Mouse (Mus musculus) embryonic facial prominence, embryonic 11.5 days (tissue): ENCODE measurements at regions not wholly inside any gene's neighbourhood (a gene's known extent, or its start where the extent isn't known, plus 50 kb on each side); places are given as distances from the start of the nearest gene placed in this dataset.

ENCODE experiments used
- ATAC-seq: fragments of 200-750 bp; cut with Nextera tagmentation; replicated peaks from 2 replicates; pipeline ENCODE4 v1.8.0; 2017; ENCODE audit warnings: low read depth; ENCODE audit not compliant: insufficient number of reproducible peaks, low FRiP score, low TSS enrichment
- DNase-seq: peaks from one replicate; pipeline ENCODE4 v3.0.0-alpha.2; 2015; ENCODE audit warnings: low spot score
- H3K27ac ChIP-seq: fragments of 300-500 bp; sonication (generic); replicated peaks from 2 replicates; pipeline ENCODE4 v1.5.1; 2014; ENCODE audit warnings: mild to moderate bottlenecking, low read depth, low read length, control low read depth
- H3K27me3 ChIP-seq: fragments of 300-500 bp; sonication (generic); 2 replicates; pipeline ENCODE4 v1.6.1; 2014; ENCODE audit warnings: mild to moderate bottlenecking, low read length, moderate library complexity, mixed read lengths; ENCODE audit not compliant: control insufficient read depth, insufficient read depth
- H3K36me3 ChIP-seq: fragments of 300-500 bp; sonication (generic); replicated peaks from 2 replicates; pipeline ENCODE4 v1.6.1; 2014; ENCODE audit warnings: low read depth, mild to moderate bottlenecking, low read length, moderate library complexity, mixed read lengths; ENCODE audit not compliant: control insufficient read depth, insufficient read depth
- H3K4me1 ChIP-seq: fragments of 300-500 bp; sonication (generic); 2 replicates; pipeline ENCODE4 v1.6.1; 2014; ENCODE audit warnings: low read length, mixed read lengths; ENCODE audit not compliant: control insufficient read depth, insufficient read depth
- H3K4me2 ChIP-seq: fragments of 300-500 bp; sonication (generic); 2 replicates; pipeline ENCODE4 v1.6.1; 2014; ENCODE audit warnings: low read depth, mild to moderate bottlenecking, control low read depth, low read length, moderate library complexity
- H3K4me3 ChIP-seq: fragments of 300-500 bp; sonication (generic); 2 replicates; pipeline ENCODE4 v1.5.1; 2014; ENCODE audit warnings: low read depth, low read length, control low read depth
- H3K9ac ChIP-seq: fragments of 300-500 bp; sonication (generic); replicated peaks from 2 replicates; pipeline ENCODE4 v1.6.1; 2014; ENCODE audit warnings: mild to moderate bottlenecking, control low read depth, low read length
- H3K9me3 ChIP-seq: fragments of 300-500 bp; sonication (generic); replicated peaks from 2 replicates; pipeline ENCODE4 v1.6.1; 2016; ENCODE audit warnings: mild to moderate bottlenecking, low read length, inconsistent platforms, mixed read lengths; ENCODE audit not compliant: control insufficient read depth
- WGBS: fragments of 180-500 bp; shearing (Covaris S2); extraction: QIAGEN DNeasy Blood & Tissue Kit; methylation state at CpG from one replicate; pipeline ENCODE4 v1.1.7; 2014; 5-methylcytosine and 5-hydroxymethylcytosine counted together

DNA sequence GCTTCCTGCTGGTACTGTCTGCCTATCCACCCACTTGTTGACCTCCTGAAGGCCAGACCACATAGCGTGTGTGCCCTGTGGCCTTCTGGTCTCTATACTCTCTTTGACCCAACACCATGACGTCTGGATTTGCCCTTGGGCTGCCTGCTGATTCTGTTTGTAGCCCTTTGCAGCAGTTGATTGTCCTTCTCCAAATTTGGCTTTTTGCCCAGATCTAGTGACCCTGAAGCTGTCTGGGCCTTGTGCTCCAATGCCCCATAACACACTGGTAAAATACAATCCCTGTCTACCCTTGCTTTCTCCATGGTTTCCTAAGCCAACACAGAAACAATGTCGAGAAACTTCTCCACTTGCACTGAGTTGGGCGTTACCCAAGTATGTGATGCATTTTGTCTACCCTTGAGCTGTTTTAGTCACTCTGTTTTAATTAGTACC, 979.3 kb downstream of the Epha4 start:
- H3K27ac ChIP-seq = no peak overlapping the region
- H3K4me1 ChIP-seq = no peaks in the 10 kb centered on the region
- DNase-seq (no peak), ATAC-seq (no peak)
- H3K4me2 ChIP-seq = no peak overlapping the region
- H3K9ac ChIP-seq = no peak overlapping the region
- no peaks in the 10 kb centered on the region for H3K36me3 ChIP-seq
- H3K27me3 ChIP-seq = no peaks in the 10 kb centered on the region
- no peaks in the 10 kb centered on the region for H3K9me3 ChIP-seq
- WGBS = 57% methylated on average over 4 of the region's 4 CpGs
- H3K4me3 ChIP-seq = no peak overlapping the region

DNA sequence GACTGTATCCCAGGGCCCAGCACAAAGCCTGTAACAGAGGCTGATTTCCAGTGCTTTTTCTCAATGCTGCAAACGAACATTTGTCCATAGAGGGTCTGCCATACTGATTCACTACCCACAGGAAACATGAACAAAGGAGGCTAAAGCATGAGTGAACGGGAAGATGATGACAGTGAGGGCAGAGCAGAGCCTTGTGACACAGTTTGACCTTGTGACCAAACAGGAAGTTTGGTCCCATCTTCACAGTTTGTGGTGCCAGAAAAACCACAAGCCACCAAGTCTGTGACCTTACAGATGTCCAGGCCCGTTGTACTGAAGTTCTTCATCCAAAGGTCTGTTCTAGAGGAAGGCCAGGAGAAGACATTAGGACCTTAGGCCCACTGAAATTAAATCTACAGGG, 974.4 kb downstream of the Epha4 start:
- Histone ChIP-seq H3K4me2 (no peak overlapping the region), H3K9me3 (no peaks in the 10 kb centered on the region), H3K36me3 (no peaks in the 10 kb centered on the region), H3K27me3 (no peaks in the 10 kb centered on the region), H3K4me1 (no peaks in the 10 kb centered on the region), H3K9ac (no peak overlapping the region), H3K4me3 (no peak overlapping the region), H3K27ac (no peak overlapping the region)
- no peak for ATAC-seq
- 57% methylated on average over 3 of the region's 3 CpGs for WGBS
- DNase-seq = no peak

DNA sequence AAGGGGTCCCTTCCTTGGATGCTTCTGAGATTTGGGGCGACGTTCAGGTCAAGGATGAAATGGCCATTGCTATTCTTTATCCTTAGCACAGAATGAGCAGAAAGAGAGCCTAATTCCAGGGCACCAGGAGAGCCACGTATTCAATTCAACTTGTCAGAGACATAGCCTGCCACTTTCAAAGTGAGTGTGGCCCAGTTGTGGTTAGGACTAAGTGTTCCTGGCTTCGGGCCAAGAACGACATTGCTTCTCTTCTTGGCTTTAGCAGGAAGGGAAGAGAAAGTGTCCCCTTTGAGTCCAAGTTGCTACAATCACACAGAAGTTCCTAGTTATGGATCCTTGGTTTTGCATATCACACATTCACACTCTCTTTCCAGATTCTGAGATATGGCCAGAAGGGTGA, 964.0 kb downstream of the Epha4 start:
- Histone ChIP-seq H3K27ac (no peak overlapping the region), H3K4me2 (no peak overlapping the region), H3K4me1 (no peaks in the 10 kb centered on the region), H3K9ac (no peak overlapping the region), H3K4me3 (no peak overlapping the region), H3K27me3 (no peaks in the 10 kb centered on the region), H3K9me3 (no peaks in the 10 kb centered on the region), H3K36me3 (no peaks in the 10 kb centered on the region)
- 69% methylated on average over 5 of the region's 5 CpGs for WGBS
- ATAC-seq = no peak
- peak; percentile 43 for DNase-seq

DNA sequence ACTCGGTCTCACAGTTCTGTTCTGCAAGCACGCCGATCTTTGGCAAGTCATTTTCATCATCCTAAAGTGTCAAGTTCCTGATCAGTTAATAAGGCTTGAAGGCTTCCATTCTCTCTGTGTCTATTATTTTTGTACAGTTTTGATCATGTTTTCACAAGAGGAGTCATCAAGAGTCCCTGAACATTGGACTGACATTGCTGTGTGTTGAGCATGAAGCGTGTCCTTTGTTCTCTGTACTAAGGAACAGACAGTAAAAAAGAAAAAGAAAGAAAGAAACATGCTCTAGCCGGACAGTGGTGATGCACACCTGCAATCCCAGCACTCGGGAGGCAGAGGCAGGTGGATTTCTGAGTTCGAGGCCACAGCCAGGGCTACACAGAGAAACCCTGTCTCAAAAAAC, 955.4 kb downstream of the Epha4 start:
- DNase-seq (no peak), ATAC-seq (no peak)
- no peak overlapping the region for H3K4me3 ChIP-seq
- H3K36me3 ChIP-seq = no peaks in the 10 kb centered on the region
- no peak overlapping the region for H3K9ac ChIP-seq
- WGBS = 89% methylated on average over 7 of the region's 7 CpGs
- no peaks in the 10 kb centered on the region for H3K4me1 ChIP-seq
- no peaks in the 10 kb centered on the region for H3K9me3 ChIP-seq
- H3K27me3 ChIP-seq = no peaks in the 10 kb centered on the region
- no peak overlapping the region for H3K4me2 ChIP-seq
- H3K27ac ChIP-seq = no peak overlapping the region

DNA sequence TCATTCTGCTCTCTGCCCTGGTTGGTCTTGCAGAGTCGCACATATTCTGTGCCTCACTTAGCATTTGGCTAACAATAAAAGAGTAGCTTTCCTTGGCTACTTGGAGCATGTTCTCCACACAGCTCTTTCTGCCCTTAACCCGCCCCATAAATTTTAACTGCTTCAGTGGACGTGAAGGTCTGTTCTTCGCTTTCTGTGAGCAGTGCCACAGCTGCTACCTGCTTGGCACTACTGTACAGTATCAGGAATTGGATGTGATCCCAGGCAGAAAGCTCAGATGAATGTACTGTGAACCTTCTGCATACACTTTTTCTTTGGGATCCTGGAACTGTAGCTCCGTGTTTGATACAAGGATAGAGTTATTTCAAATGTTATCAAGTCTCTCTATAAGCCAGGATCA, 939.4 kb downstream of the Epha4 start:
- H3K4me3 ChIP-seq = no peak overlapping the region
- ATAC-seq (no peak), DNase-seq (no peak)
- H3K4me2 ChIP-seq = no peak overlapping the region
- H3K4me1 ChIP-seq = no peaks in the 10 kb centered on the region
- WGBS = 89% methylated on average over 5 of the region's 5 CpGs
- H3K27ac ChIP-seq = no peak overlapping the region
- H3K9me3 ChIP-seq = no peaks in the 10 kb centered on the region
- no peaks in the 10 kb centered on the region for H3K36me3 ChIP-seq
- no peaks in the 10 kb centered on the region for H3K27me3 ChIP-seq
- H3K9ac ChIP-seq = no peak overlapping the region

DNA sequence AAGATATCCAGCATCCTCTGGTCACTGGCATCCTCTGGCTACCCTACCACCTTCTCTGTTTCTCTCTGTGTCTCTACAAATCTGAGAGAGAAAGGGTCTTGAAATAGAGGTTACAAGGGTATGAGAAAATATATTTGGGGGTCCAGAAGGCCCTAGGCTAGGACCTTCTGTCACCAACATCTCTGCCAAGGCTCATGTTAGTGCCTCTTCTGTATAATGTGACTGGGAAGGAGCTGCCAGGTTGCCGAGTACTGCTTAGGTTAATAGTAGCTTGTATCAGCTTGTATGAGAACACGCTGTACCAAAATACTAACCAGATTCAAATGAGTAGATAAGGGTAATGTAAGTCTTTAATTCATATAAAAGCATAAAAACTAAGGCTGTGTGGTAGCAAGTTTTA, 929.0 kb downstream of the Epha4 start:
- no peak overlapping the region for H3K27ac ChIP-seq
- no peak for DNase-seq
- no peak overlapping the region for H3K9ac ChIP-seq
- no peaks in the 10 kb centered on the region for H3K27me3 ChIP-seq
- no peak for ATAC-seq
- H3K4me1 ChIP-seq = no peaks in the 10 kb centered on the region
- H3K9me3 ChIP-seq = no peaks in the 10 kb centered on the region
- no peaks in the 10 kb centered on the region for H3K36me3 ChIP-seq
- 93% methylated on average over 2 of the region's 2 CpGs for WGBS
- no peak overlapping the region for H3K4me3 ChIP-seq
- H3K4me2 ChIP-seq = no peak overlapping the region

DNA sequence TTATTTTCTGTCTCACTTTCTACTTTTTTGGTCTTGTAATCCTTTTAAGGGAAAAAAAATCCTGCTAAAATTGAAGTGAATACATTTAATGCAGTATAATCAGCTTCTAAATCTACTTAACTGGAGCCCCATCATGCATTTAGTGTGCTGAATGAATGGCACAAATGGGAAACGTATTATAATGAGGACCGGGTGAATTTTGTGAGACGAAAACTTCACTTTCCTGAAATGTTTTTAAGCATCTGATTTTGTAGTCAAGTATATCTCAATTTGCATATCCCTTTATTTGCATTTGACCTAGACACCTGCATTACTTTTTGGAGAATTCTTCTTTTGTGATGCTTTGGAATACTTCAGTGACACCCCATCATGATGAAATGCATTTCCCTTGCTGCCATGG, 889.1 kb downstream of the Epha4 start:
- WGBS = 85% methylated on average over 3 of the region's 3 CpGs
- DNase-seq = no peak
- Histone ChIP-seq H3K4me1 (no peaks in the 10 kb centered on the region), H3K27ac (no peak overlapping the region), H3K4me2 (no peak overlapping the region), H3K4me3 (no peak overlapping the region), H3K9ac (no peak overlapping the region), H3K36me3 (no peaks in the 10 kb centered on the region), H3K27me3 (no peaks in the 10 kb centered on the region), H3K9me3 (no peaks in the 10 kb centered on the region)
- ATAC-seq = no peak

DNA sequence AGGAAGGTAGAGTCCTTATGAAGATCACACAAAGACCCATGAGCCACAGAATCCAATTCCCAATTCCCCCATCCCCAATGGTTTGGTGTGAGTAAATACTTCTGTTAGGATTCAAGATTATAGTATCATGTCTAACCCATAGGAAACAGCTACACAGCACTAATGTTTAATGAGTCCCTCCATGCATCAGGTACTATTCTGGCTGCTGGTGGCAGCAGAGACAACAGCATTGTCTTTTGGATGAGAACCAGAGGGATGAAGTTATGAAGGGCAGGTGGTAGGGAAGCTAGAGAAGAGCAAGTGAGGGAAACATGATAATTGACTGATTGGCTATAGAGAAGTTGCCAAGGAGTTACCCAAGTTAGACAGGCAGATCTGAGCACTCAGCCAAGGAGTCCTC, 885.0 kb downstream of the Epha4 start:
- H3K27ac ChIP-seq = no peak overlapping the region
- no peak overlapping the region for H3K4me3 ChIP-seq
- no peaks in the 10 kb centered on the region for H3K27me3 ChIP-seq
- H3K9ac ChIP-seq = no peak overlapping the region
- ATAC-seq = no peak
- no peaks in the 10 kb centered on the region for H3K36me3 ChIP-seq
- no peaks in the 10 kb centered on the region for H3K4me1 ChIP-seq
- H3K4me2 ChIP-seq = no peak overlapping the region
- no peak for DNase-seq
- no peaks in the 10 kb centered on the region for H3K9me3 ChIP-seq

DNA sequence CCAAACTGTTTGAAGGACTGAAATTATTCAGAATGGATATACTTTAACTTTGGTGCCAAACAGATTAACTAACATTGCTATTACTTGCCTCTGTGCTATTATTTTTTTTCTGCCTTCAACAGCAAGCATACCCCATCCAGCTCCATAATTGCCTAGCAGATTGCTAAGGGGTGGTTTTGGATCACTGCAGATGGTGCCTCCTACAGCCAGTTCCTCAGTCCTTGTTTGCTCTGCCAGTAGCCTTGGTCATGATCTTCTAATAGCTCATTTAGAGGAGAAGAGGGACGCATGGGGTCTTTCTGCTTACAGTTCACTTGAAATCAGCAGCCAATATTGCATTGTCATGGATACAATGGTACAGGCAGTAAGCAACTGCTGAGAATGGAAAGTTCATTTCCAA, 880.8 kb downstream of the Epha4 start:
- WGBS = 85% methylated on average over 1 of the region's 1 CpGs
- DNase-seq (no peak), ATAC-seq (no peak)
- no peaks in the 10 kb centered on the region for H3K27me3 ChIP-seq
- no peak overlapping the region for H3K27ac ChIP-seq
- H3K4me2 ChIP-seq = no peak overlapping the region
- no peaks in the 10 kb centered on the region for H3K4me1 ChIP-seq
- no peak overlapping the region for H3K9ac ChIP-seq
- H3K9me3 ChIP-seq = no peaks in the 10 kb centered on the region
- H3K36me3 ChIP-seq = no peaks in the 10 kb centered on the region
- no peak overlapping the region for H3K4me3 ChIP-seq
